Mouse (Mus musculus): ENCODE measurements at regions not wholly inside any gene's neighbourhood (a gene's known extent, or its start where the extent isn't known, plus 50 kb on each side); places are given as distances from the start of the nearest gene placed in this dataset.

GRCm38 (mm10) chr3:38082386-38082785 lies 358.1 kb upstream of the Gm5148 start:
- peak; percentile 21 to 59 for DNase-seq
- intact Hi-C loops (cut with DNase I): no loop called here

GRCm38 (mm10) chr3:38076835-38077234 lies 352.5 kb upstream of the Gm5148 start:
- no peak for DNase-seq
- intact Hi-C loops (cut with DNase I): no loop called here

GRCm38 (mm10) chr3:38073946-38074345 lies 349.7 kb upstream of the Gm5148 start:
- intact Hi-C loops (cut with DNase I): no loop called here
- DNase-seq: no peak

GRCm38 (mm10) chr3:38055627-38056026 lies 331.3 kb upstream of the Gm5148 start:
- DNase-seq: no peak
- intact Hi-C loops (cut with DNase I): no loop called here

GRCm38 (mm10) chr3:38052941-38053340 lies 328.7 kb upstream of the Gm5148 start:
- no peak for DNase-seq
- intact Hi-C loops (cut with DNase I): no loop called here

GRCm38 (mm10) chr3:38051748-38052147 lies 327.5 kb upstream of the Gm5148 start:
- DNase-seq: no peak
- intact Hi-C loops (cut with DNase I): no loop called here

- intact Hi-C loops (cut with DNase I): no loop called here
- no peak for DNase-seq
Observed at GRCm38 (mm10) chr3:38050856-38051255, 326.6 kb upstream of the Gm5148 start.

- peak; percentile 21 to 27 for DNase-seq
- intact Hi-C loops (cut with DNase I): no loop called here
Observed at GRCm38 (mm10) chr3:38050366-38050765, 326.1 kb upstream of the Gm5148 start.

- DNase-seq: peak; percentile 27 to 29
- intact Hi-C loops (cut with DNase I): no loop called here
Observed at GRCm38 (mm10) chr3:38049290-38049689, 325.0 kb upstream of the Gm5148 start.

- DNase-seq: no peak
- intact Hi-C loops (cut with DNase I): no loop called here
Observed at GRCm38 (mm10) chr3:38047445-38047844, 323.2 kb upstream of the Gm5148 start.

GRCm38 (mm10) chr3:38046611-38047010 lies 322.3 kb upstream of the Gm5148 start:
- intact Hi-C loops (cut with DNase I): no loop called here
- DNase-seq: no peak

GRCm38 (mm10) chr3:38045989-38046388 lies 321.7 kb upstream of the Gm5148 start:
- intact Hi-C loops (cut with DNase I): no loop called here
- DNase-seq: no peak

GRCm38 (mm10) chr3:38045523-38045922 lies 321.2 kb upstream of the Gm5148 start:
- no peak for DNase-seq
- intact Hi-C loops (cut with DNase I): no loop called here

GRCm38 (mm10) chr3:38044338-38044737 lies 320.0 kb upstream of the Gm5148 start:
- no peak for DNase-seq
- intact Hi-C loops (cut with DNase I): no loop called here

- intact Hi-C loops (cut with DNase I): no loop called here
- DNase-seq: no peak
Observed at GRCm38 (mm10) chr3:38042614-38043013, 318.3 kb upstream of the Gm5148 start.

GRCm38 (mm10) chr3:38036131-38036530 lies 311.8 kb upstream of the Gm5148 start:
- DNase-seq: no peak
- intact Hi-C loops (cut with DNase I): no loop called here

- intact Hi-C loops (cut with DNase I): no loop called here
- DNase-seq: no peak
Observed at GRCm38 (mm10) chr3:38034138-38034537, 309.8 kb upstream of the Gm5148 start.

- intact Hi-C loops (cut with DNase I): no loop called here
- DNase-seq: no peak
Observed at GRCm38 (mm10) chr3:38014768-38015167, 290.5 kb upstream of the Gm5148 start.

GRCm38 (mm10) chr3:38009168-38009567 lies 284.9 kb upstream of the Gm5148 start:
- no peak for DNase-seq
- intact Hi-C loops (cut with DNase I): no loop called here

- intact Hi-C loops (cut with DNase I): no loop called here
- no peak for DNase-seq
Observed at GRCm38 (mm10) chr3:38008321-38008720, 284.0 kb upstream of the Gm5148 start.

- DNase-seq: no peak
- intact Hi-C loops (cut with DNase I): no loop called here
Observed at GRCm38 (mm10) chr3:38007626-38008025, 283.3 kb upstream of the Gm5148 start.

- DNase-seq: no peak
Observed at GRCm38 (mm10) chr3:38002275-38002674, 278.0 kb upstream of the Gm5148 start.

GRCm38 (mm10) chr3:37999779-38000178 lies 275.5 kb upstream of the Gm5148 start:
- intact Hi-C loops (cut with DNase I): no loop called here
- no peak for DNase-seq

More at GRCm38 (mm10) chr3:38002275-38002674, 278.0 kb upstream of the Gm5148 start:
- intact Hi-C loops (cut with DNase I): no loop called here
